Mouse (Mus musculus) CD4-positive helper T cell, adult 2 months (primary cell): ENCODE measurements at regions not wholly inside any gene's neighbourhood (a gene's known extent, or its start where the extent isn't known, plus 50 kb on each side); places are given as distances from the start of the nearest gene placed in this dataset.

ENCODE experiments used
- DNase-seq: peaks from one replicate; pipeline ENCODE4 v3.0.0-alpha.2; 2012; ENCODE audit warnings: low read depth, missing footprints, low spot score

DNA sequence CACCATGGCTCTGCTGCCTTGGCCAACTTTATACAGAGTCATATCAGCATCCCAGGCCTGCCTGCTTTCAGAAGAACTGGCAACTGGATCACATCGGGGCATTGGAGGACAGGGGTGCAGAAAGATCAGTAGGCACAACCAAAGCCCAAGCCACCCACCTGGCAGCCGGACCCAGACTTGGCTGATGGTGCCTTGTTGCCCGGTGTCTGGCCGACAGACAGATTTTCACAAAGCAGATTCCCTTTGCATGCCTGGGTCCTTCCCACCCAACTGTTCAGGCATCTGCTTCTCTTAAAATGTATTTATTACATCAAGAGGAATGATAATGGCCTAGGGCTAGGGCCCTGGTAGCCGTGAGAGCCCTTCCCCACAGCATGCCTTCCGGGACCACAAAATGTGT lies 96.2 kb downstream of the Gm26897 start:
- no peak for DNase-seq

GRCm38 (mm10) chr5:111835737-111836667 lies 102.3 kb downstream of the Gm26897 start:
- DNase-seq, result no peak

GRCm38 (mm10) chr5:111836668-111837234 lies 103.0 kb downstream of the Gm26897 start:
- no peak for DNase-seq

- DNase-seq, result peak; percentile 53
Observed at GRCm38 (mm10) chr5:111842461-111842860, 108.7 kb downstream of the Gm26897 start.

- no peak for DNase-seq
Observed at GRCm38 (mm10) chr5:111843622-111844239, 110.0 kb downstream of the Gm26897 start.

GRCm38 (mm10) chr5:111844528-111844927 lies 110.8 kb downstream of the Gm26897 start:
- no peak for DNase-seq

DNA sequence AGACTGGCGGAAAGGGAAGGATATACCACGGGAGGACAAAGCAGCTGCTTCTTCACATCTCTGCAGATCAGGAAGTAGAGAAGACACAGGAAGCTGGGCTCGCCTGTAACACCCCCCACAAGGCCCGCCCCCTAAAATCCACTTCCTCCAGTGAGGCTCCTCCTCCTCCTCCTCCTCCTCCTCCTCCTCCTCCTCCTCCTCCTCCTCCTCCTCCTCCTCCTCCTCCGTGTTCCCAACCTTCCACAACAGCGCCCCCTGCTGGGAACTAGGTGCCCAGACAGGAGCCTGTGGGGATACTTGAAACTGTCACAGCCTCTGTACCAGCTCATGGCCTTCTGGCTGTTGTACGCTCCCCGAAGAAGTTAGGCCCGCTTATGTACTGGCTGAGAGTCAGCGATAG lies 115.2 kb downstream of the Gm26897 start:
- DNase-seq, result no peak

GRCm38 (mm10) chr5:111852682-111853081 lies 119.0 kb downstream of the Gm26897 start:
- no peak for DNase-seq

DNA sequence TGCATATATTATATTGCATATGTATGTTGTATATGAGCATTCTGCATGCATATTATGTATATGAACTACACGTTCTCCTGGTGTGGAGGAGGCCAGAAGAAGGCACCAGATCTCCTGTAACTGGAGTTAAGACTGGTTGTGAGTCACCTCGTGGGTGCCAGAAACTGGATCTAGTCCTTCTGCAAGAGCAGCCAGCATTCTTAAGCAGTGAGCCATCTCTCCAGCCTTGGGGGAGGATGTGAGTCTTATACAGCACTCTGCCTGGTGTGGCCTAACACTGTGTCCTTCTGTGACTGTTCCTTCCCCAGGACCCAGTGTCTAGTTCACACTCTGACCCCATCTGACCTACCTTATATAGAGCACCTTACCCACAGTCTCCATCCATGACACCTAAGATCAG lies 121.6 kb downstream of the Gm26897 start:
- no peak for DNase-seq

DNA sequence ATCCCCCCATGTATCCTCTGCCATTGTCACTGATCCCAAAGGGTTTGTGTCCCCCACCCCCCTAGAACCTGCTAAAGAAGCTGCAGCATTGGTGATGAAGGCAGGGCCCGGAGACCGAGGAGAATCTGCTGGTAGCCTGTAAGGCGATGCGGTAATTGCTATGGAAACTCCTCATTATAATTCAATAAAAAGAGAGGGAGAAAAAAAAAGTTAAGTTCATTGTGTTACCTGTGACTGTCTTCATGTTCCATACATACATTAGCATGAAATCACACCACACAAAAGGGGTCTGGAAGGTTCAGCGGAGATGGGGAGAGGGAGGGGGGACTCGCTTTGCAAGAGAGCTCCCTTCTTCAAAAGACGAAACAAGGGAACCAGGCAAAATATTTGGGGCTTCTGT lies 123.5 kb downstream of the Gm26897 start:
- no peak for DNase-seq

DNA sequence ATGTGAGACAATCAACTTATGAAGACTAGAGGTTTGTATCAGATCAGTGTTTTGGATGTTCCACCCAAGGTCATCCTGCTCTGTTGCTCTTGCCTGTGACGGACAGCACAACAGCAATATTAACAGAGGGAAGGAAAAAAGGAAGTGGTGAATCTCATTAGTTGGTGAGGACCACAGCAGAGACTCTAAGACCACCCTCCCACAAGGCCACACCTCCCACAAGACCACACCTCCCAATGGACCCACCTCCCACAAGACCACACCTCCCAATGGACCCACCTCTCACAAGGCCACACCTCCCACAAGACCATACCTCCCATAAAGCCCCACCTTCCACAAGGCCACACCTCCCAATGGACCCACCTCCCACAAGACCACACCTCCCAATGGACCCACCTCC lies 126.7 kb downstream of the Gm26897 start:
- no peak for DNase-seq

DNA sequence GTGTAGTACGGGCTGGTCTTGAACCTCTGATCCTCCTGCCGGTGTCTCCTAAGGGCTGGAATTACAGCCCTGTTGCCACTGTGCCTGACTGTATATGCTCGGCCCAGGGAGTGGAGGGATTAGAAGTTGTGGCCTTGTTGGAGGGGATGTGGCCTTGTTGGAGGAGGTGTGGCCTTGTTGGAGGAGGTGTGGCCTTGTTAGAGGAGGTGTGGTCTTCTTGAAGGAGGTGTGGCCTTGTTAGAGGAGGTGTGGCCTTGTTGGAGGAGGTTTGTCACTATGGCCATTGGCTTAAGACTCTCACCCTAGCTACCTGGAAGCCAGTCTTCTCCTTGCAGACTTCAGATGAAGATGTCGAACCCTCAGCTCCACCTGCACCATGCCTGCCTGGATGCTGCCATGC lies 128.6 kb downstream of the Gm26897 start:
- no peak for DNase-seq

GRCm38 (mm10) chr5:111863922-111864321 lies 130.2 kb downstream of the Gm26897 start:
- no peak for DNase-seq

DNA sequence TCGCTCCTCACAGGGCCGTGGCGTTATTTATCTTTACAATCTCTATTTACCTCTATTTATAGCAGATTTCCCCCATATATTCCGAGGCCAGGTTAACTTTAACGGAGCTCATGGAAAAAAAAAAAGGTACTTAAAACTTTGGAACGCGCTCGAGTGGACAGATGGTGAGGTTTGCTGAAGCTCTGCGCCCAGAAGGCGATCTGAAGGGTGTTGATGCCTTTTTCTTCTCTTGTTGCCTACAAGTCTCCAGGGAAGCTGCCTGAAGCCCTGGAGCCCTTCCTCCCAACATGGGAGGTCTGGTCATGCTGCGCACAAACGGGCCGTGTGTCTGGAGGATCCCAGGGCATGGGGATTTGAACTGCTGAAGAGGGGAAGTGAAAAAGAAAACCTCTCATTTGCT lies 130.9 kb downstream of the Gm26897 start:
- DNase-seq, result no peak

DNA sequence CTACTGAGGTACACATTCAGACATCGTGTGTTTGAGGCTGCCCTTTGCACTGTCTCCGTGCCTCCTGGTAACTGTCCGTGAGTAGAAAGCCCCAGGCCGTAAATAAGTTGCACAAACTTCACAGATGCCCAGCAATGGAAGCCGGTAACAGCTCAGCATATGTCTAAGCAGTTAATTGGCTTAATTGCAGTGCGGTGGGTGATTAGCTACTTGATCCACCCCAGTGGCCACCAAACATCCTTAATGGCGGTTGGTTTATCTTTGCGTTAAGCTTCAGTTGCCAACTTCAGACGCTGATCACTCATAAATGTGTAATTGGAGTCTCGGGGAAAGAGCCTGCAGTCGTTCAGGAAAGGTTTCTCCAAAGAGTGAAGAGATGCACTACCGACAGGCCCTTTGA lies 135.3 kb downstream of the Gm26897 start:
- no peak for DNase-seq

DNA sequence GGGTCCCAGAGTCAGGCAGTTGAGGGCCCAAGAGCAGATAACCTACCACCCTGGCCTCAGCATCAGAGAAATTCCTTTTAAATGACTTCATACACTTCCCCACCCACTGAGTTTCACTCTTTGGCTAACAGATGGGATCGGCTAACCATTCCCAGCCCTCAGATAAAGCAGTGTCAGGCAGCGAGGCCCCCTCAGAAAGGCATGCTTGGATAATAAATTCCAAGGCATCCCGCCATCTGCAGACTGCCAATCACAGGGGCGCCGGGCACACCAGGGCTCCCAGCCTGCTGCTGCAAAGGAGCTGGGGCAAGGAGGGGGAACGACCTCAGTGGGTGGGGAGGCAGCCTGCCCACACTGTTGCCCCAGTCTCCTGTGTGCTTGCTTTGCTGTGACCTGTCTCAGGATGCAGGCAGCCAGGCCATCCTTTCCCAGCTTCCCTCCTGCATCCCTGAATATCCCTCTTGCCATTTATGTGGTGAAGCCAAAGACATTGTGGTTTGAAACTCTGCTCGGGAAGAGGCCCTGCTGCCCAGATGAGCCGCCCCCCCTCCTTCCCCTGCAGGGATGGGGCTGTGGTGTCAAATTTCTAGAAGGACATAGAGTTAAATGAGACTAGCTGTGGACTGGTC lies 143.6 kb downstream of the Gm26897 start:
- no peak for DNase-seq

GRCm38 (mm10) chr5:111879044-111879443 lies 145.3 kb downstream of the Gm26897 start:
- DNase-seq, result no peak

DNA sequence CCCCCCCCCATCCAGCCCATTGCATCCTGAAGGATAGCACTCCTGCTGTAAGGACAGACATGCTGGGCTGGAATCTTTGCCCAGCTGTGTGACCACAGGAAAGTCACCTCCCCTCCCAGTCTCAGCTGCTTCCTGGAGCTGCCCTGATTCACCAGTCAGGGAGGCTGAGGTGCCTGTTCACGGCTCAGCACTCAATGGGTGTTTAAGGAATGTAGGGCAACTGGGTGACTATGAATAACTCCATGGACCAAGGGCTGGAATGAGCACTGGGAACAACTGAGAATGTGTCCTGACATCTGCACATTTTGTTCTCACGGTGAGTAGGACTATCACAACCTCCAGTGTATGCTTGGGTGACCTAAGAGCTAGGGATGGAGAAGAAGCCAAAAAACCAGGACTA lies 146.5 kb downstream of the Gm26897 start:
- no peak for DNase-seq

DNA sequence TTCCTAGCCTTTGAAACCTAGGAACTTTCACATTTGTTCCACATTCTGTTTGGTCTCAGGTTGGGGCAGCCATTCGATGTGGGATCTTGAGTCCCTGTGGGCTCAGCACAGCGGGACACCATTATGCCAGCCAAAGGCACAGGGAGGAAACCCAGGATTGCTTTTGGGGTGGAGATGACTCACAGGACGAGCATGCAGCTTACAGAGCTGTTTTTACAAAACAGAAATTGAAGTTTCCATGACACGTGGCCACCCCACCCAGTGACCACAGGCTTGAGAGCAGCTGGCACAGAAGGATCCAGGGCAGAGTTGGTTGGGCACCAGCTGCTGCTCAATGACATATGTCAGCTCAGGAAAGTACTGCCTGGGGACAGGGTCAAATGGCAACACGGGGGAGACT lies 147.8 kb downstream of the Gm26897 start:
- no peak for DNase-seq

DNA sequence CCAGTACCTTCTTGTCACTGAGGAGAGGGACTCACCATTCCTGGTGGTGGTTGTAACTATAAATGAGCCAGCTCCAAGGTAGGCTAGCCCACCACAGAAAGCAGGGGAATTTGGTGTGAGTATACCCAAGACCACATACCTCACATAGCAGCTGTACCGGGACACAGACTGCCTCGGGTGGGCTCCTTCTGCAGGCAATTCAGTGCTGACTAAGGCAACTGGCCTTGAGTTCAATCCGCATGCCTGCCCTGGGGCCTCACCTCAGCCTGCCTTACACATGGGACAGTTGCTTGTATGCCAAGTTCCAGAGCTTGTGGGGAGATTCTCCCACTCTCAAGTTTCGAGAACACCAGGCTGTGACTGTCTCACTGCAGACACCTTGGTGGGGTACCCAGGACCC lies 153.6 kb downstream of the Gm26897 start:
- no peak for DNase-seq

DNA sequence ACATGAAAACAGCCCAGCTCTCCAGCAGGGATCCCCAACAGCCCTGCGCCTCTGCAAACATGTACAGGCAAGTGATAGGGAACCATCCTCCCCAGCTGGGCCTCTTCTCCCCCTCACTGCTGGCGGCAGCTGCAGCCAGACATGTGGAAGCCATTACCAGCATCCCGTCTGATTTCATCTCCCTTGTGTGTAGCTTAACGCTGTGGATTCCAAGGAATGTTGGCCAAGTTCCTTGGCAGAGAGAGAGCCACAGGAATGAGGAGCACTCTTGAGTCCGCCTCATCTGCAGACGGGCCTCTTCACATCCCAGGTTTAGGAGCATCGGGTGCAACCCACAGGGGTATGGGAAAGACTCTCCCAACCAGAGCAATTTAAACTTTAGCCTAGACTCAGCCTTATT lies 157.1 kb downstream of the Gm26897 start:
- no peak for DNase-seq

DNA sequence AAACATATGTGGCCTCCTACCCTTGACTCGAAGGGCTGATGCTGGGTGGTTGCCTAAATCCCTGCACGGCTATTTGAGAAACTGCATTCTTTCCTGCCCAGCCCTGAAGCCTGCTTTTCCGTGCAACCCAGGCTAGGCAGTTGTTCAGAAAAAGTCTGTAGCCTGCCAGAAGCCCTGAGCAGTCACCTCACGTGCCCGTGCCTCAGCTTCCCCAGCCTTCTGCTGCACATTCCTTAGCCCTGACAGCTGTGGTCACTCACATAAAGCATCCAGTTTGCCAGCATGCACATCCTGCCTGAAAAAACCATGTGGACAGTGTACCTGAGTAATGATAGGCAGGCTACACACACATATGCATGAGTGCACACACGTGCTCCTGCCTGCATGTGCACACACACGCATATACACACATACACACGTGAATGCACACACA lies 157.6 kb downstream of the Gm26897 start:
- DNase-seq, result no peak
